ENCODE assay signal across 8 mouse cellular contexts in genomic region chr7:125772961-125773571, GRCm38 (mm10).
DNase-seq lines count a peak whose midpoint lies in the region.

No protein-coding gene starts in this region.

- peak; percentile 32 for DNase-seq in ovary, postnatal 36 days (ENCODE audit: low spot score)
- DNase-seq in ovary, adult 18-20 months (ENCODE audit: low spot score): no peak
- peak; percentile 28 to 33 for DNase-seq in frontal cortex, postnatal 14 days (ENCODE audit: low spot score in 2 of 2)
- peak; percentile 64 to 78 for DNase-seq in lung, adult 18-20 months
- DNase-seq in telencephalon, adult 2 months (ENCODE audit: low read depth, low spot score): peak; percentile 64
- no peak for DNase-seq in adrenal gland, postnatal 25 days
- no peak for DNase-seq in yolk sac, embryonic 10.5 days (ENCODE audit: low spot score)
- no peak for DNase-seq in spleen, adult 18-20 months

Comparison
In these comparisons a context has a peak if more than half of its experiments do, and no peak if none do; other contexts are left out.
1. DNase-seq: peak in ovary, postnatal 36 days (single experiment), frontal cortex, postnatal 14 days (2 of 2), lung, adult 18-20 months (2 of 2) and telencephalon, adult 2 months (single experiment); none in ovary, adult 18-20 months (single experiment), adrenal gland, postnatal 25 days (single experiment), yolk sac, embryonic 10.5 days (single experiment) and spleen, adult 18-20 months (0 of 2).